Mouse (Mus musculus): Measurements from ENCODE around the gene Pbx2.
A peak's percentile ranks its signal among the peaks of the same experiment; 100 is the strongest.

Gene Pbx2

GRCm38 (mm10) chr17:34604511-34605237 lies 13.6 kb downstream of the Pbx2 start:
- peak; percentile 67 for DNase-seq

DNA sequence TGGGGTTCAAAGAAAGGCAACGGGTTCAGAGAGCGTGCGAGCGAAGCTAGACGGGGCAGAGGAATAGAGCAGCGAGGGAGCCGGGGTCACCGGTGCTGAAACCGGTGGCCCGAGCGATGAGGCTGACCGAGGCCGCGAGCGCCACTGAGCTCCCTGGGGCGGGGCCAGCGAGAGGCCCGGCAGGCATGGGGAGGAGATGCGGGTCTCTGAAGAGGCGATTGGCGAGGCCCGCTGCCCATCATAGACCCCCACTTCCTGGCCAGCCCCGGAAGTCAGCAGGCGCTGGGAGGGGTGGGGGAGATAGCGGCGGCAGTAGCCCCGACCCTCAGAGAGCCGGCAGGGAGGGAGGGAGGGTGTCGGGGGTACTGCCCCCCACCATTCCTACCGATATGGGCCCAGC lies 14.5 kb downstream of the Pbx2 start:
- DNase-seq, result peak; percentile 99

DNA sequence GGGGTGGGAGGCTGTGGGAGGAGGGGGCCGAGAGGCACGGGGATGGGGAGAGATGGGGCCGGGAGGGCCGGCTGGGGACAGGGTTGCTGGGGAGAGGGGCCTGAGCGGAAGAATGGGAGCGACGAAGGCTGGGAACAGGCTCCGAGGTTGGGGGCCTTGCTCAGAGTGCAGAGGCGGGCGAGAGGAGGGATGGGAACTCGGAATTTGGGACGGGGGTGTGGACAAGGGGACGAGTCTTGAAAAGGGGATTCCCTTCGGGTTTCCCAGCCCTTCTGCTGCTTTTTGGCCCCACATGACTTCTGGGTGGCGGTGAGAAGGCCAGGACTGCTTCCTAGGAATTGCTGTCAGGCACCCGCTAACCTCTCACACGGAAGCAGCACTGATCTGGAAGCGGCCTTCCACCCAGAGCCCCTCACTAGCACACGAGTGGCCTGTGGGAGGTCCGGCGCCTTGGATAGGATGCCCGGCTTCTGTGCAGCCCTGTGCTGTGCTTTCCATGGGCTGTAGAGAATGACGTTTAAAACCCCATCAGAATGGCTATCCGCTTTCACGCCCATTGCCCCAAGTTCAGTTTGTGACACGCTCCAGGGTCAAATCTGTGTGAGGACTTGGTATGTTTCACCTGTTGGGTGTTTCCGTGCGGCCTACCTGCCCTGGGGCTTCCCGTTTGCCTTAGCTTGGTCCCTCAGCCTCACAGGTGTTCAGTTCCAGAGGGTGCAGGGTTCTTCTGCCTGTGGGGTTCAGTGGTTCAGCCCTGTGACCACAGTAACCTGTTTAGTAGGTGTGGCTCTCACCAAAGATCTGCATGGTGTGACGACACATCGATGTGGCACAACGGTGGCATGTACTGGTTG lies 15.3 kb downstream of the Pbx2 start:
- no peak for DNase-seq

GRCm38 (mm10) chr17:34607997-34608396 lies 16.9 kb downstream of the Pbx2 start:
- DNase-seq, result no peak

- DNase-seq, result peak; percentile 13
Observed at GRCm38 (mm10) chr17:34611050-34611449, 20.0 kb downstream of the Pbx2 start.

- no peak for DNase-seq
Observed at GRCm38 (mm10) chr17:34613054-34613645, 22.1 kb downstream of the Pbx2 start.

GRCm38 (mm10) chr17:34613830-34614229 lies 22.8 kb downstream of the Pbx2 start:
- DNase-seq, result no peak

DNA sequence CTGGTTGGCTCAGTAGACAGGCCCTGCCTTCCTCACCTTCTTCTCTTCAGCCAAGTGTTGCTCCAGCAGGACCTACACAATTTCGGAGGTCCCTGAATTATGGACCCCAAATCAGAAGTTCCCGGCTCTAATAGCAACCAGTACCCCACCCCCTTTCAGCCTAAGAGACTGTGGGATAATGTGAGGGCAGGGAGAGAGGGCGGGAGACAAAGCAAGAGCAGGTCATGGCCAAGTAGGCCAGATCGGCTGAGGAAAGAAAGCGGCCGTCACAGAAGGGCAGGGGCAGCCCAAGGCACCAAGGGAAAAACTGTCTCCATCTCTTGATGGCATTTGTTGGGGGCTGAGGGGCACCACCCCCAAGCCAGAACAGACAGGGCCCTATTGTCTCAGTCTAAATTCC lies 24.8 kb downstream of the Pbx2 start, which contains the start of gene Egfl8:
Gene Egfl8 (minus strand): TSS at position 101 of the 400 bp plus-strand sequence.
- DNase-seq, result no peak

- peak; percentile 84 for DNase-seq
Observed at GRCm38 (mm10) chr17:34618999-34619398, 27.9 kb downstream of the Pbx2 start.

- no peak for DNase-seq
Observed at GRCm38 (mm10) chr17:34621006-34621405, 29.9 kb downstream of the Pbx2 start.

- no peak for DNase-seq
Observed at GRCm38 (mm10) chr17:34623161-34623560, 32.1 kb downstream of the Pbx2 start.

GRCm38 (mm10) chr17:34624981-34625380 lies 33.9 kb downstream of the Pbx2 start:
- DNase-seq, result no peak

DNA sequence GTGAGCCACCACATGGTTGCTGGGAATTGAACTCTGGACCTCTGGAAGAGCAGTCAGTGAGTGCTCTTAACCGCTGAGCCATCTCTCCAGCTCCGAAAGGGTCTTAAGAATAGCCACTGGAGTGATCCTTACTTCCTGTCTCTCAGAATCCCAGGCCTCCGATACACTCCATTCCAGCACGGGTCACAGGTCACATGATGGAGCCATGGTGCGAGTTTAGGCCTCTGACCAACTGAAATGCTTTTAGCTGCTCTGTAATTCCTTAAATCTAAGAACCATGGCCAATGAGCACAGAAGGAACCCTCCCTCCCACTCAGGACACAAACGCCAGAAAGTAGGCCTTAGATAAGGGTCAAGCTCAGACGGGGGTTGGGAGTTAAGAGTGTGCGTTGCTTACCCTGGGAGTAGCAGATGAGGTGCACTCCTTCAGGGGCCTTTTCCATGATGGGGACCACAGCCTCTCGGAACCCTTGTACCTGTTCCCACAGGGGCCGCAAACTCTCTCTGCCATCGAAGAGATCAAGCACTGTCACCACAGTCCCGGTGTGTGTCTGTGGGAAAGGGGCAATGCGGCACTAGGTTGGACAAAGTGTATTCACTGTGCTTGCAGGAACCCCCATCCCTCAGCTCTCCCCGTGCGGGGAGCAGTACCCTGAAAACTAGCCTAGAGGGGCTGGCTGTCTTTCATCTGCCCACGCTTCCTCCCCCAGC lies 35.2 kb downstream of the Pbx2 start:
- DNase-seq, result no peak

GRCm38 (mm10) chr17:34626773-34627092 lies 35.7 kb downstream of the Pbx2 start:
- peak; percentile 69 for DNase-seq

DNA sequence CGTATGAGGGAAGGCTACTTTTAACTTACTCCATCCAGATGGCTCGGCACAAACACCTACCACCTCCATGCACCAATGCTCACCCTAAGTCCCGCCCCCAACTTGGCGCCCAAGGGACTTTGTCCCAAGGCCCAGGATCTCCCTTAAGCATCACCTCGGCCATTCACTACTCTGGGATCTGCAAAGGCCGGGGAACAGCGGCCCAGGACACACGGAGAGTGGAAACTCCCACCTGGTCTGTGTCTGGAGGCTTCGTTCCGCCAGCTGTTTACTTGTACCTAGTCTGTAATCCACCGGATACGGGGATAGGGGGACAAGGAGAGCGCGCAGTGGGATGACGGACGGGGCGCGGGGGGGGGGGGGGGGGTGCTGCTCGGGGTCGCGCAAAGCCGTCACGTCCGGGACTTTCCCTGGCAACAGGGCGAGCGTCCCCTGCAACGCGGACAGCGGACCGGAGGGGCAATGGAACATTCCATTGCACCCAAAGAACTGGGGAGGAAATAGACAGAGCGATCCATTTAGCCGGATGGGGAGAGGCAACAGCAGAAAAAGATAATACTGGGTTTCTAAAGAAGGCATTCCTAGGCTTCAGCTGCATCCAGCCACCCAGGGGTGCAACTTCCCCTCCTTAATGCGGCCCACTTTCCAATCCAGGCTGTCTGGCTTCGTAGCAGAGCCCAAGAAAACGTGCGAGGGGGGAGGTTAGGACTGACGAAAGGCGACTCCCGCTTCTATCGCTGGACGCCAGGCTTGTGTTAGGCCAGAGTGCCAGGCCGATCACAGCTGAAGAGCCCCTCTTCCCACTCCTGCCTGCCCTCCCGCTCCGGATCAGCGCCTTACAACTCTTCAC lies 36.3 kb downstream of the Pbx2 start:
- peak; percentile 96 for DNase-seq

GRCm38 (mm10) chr17:34627943-34628643 lies 37.0 kb downstream of the Pbx2 start, which contains the start of gene Ppt2:
Gene Ppt2, minus strand, starts transcription at chr17:34628510.
- DNase-seq, result peak; percentile 77

GRCm38 (mm10) chr17:34628644-34628967 lies 37.5 kb downstream of the Pbx2 start:
- no peak for DNase-seq

DNA sequence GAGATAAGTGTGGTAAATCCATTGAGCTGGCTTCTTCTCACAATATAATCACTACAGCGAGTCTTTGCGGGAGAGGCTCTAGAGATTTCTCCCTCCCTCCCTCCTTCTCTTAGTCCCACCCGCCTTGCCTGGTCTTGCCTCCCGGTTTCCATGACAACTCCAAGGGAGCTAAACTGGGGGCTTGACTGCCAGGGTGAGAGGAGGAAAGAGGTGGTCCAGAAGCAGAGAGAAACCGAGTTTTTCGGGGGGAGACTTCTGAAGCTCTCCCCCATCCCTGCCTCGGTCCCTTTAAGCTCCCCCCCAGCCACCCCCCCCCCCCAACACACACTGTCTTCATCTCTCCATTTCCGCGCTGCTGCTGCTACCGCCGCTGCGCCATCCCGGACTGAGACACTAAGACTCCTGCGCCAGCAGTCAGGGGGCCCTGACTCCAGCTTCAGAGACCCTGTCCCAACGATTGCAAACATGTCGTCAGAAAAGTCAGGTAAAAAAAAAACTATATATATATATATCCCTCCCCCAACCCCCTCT lies 38.2 kb downstream of the Pbx2 start, which contains the start of gene Prrt1:
Gene Prrt1 (plus strand): TSS at position 313 of the 531 bp plus-strand sequence.
- DNase-seq, result no peak

GRCm38 (mm10) chr17:34629796-34630603 lies 38.9 kb downstream of the Pbx2 start:
- no peak for DNase-seq

DNA sequence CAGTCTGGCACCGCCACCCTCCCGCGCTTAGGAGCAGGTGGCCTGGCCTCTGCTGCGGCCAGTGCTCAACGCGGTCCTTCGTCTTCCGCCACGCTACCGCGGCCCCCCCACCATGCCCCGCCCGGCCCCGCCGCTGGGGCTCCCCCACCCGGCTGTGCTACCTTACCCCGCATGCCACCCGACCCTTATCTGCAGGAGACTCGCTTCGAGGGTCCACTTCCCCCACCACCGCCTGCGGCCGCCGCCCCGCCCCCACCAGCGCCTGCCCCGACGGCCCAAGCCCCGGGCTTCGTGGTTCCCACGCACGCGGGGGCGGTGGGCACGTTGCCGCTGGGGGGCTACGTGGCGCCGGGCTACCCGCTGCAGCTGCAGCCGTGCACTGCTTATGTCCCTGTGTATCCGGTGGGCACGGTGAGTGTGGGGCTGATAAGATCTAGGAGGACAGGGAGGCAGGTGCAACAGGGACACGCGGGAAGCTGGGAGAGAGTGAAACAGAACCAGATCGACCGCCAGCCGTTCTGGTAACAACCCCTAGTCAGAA lies 39.8 kb downstream of the Pbx2 start:
- no peak for DNase-seq

Measured in kidney, postnatal 10 days (tissue).